Mouse (Mus musculus) midbrain, postnatal 0 days (tissue): Measurements from ENCODE around the gene Nrxn3. TPM values are rescaled to one million over a fixed set of nuclear protein-coding genes. Genes with fewer than 3 reads are reported as not detected.

Experiments used
- ATAC-seq: fragments of 200-750 bp; cut with Nextera tagmentation; 2 replicates; pipeline ENCODE4 v1.8.0; 2017; ENCODE audit warnings: moderate number of reproducible peaks, mild to moderate bottlenecking, moderate TSS enrichment, moderate library complexity; ENCODE audit not compliant: low FRiP score
- DNase-seq: peaks from one replicate; pipeline ENCODE4 v3.0.0-alpha.2; 2015; ENCODE audit warnings: low spot score
- H3K27ac ChIP-seq: fragments of 300-500 bp; sonication (generic); 2 replicates; pipeline ENCODE4 v1.5.1; 2014; ENCODE audit warnings: low read depth, mild to moderate bottlenecking, low read length, mixed read lengths
- H3K27me3 ChIP-seq: fragments of 300-500 bp; sonication (generic); 2 replicates; pipeline ENCODE4 v1.6.1; 2014; ENCODE audit warnings: low read length, control low read depth, mixed read lengths; ENCODE audit not compliant: insufficient read depth
- H3K36me3 ChIP-seq: fragments of 300-500 bp; sonication (generic); 2 replicates; pipeline ENCODE4 v1.6.1; 2014; ENCODE audit warnings: low read length, control low read depth, mixed read lengths; ENCODE audit not compliant: insufficient read depth
- H3K4me1 ChIP-seq: fragments of 300-500 bp; sonication (generic); 2 replicates; pipeline ENCODE4 v1.6.1; 2014; ENCODE audit warnings: mild to moderate bottlenecking, control low read depth, antibody characterized with exemption, low read length, mixed read lengths; ENCODE audit not compliant: insufficient read depth
- H3K4me2 ChIP-seq: fragments of 300-500 bp; sonication (generic); 2 replicates; pipeline ENCODE4 v1.6.1; 2014; ENCODE audit warnings: low read depth, mild to moderate bottlenecking, low read length, mixed read lengths; ENCODE audit not compliant: poor library complexity, severe bottlenecking
- H3K4me3 ChIP-seq: fragments of 300-500 bp; sonication (generic); 2 replicates; pipeline ENCODE4 v1.5.1; 2014; ENCODE audit warnings: low read depth, mild to moderate bottlenecking, low read length, moderate library complexity
- H3K9ac ChIP-seq: fragments of 300-500 bp; sonication (generic); replicated peaks from 2 replicates; pipeline ENCODE4 v1.6.1; 2014; ENCODE audit warnings: mild to moderate bottlenecking, low read length, moderate library complexity, mixed read lengths; ENCODE audit not compliant: poor library complexity, severe bottlenecking
- H3K9me3 ChIP-seq: fragments of 300-500 bp; sonication (generic); 2 replicates; pipeline ENCODE4 v1.6.1; 2016; ENCODE audit warnings: low read length, control low read depth
- CTCF ChIP-seq: IDR thresholded peaks from 2 replicates; pipeline ENCODE4 v1.5.1; 2016; ENCODE audit warnings: antibody characterized with exemption, mild to moderate bottlenecking
- WGBS: fragments of 180-500 bp; shearing (Covaris S2); extraction: QIAGEN DNeasy Blood & Tissue Kit; methylation state at CpG from one replicate; pipeline ENCODE4 v1.1.7; 2014; 5-methylcytosine and 5-hydroxymethylcytosine counted together
- polyA plus RNA-seq: library from polyadenylated mRNA; unstranded; fragments of >200 nt; fragmentation: Nextera tagmentation; extraction: Ambion mirVana; gene quantifications from 2 replicates; pipeline ENCODE4 v1.2.1, GENCODE M21; 2015
- total RNA-seq: library from RNA; depleted of rRNA; stranded (reverse); fragments of >200 nt; gene quantifications from 2 replicates; pipeline ENCODE4 v1.2.3, GENCODE M21; 2014

Nrxn3 gene
- total and polyA plus RNA-seq, 2 experiments from 2014 or later = 80.8 to 88.2 TPM

GRCm38 (mm10) chr12:89568723-89569377 lies 846.2 kb downstream of the Nrxn3 start:
- 95% methylated on average over 6 of the region's 6 CpGs for WGBS
- no peak for TF ChIP-seq CTCF
- no peak for ATAC-seq
- H3K36me3 ChIP-seq = no peaks in the 10 kb centered on the region
- no peaks in the 10 kb centered on the region for H3K4me1 ChIP-seq
- no peak overlapping the region for H3K27ac ChIP-seq
- peak; percentile 26 for DNase-seq
- no peaks in the 10 kb centered on the region for H3K27me3 ChIP-seq
- no peak overlapping the region for H3K9ac ChIP-seq
- H3K9me3 ChIP-seq = no peaks in the 10 kb centered on the region
- no peak overlapping the region for H3K4me2 ChIP-seq
- H3K4me3 ChIP-seq = no peak overlapping the region

GRCm38 (mm10) chr12:89592459-89592858 lies 869.8 kb downstream of the Nrxn3 start:
- H3K27me3 ChIP-seq = no peaks in the 10 kb centered on the region
- 89% methylated on average over 4 of the region's 4 CpGs for WGBS

DNA sequence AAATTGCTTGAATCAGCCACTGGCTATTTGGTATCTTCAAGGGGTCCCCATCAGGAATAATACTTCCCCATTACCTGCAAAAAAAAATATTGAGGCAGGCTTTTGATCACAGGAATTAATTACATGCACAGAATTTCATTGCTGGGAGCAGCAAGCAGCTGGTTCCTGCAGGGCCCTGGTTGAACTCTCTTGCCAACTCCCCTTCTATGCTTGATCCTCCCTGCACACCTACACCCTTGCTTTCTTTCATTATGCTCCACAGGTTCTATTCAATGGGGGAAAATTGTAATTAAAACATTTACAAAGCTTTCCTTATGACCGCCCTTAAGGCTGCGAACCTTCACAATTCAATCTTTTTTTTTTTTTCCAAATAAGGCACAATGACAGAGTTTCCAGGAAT lies 891.0 kb downstream of the Nrxn3 start:
- 59% methylated on average over 2 of the region's 2 CpGs for WGBS
- no peak overlapping the region for H3K9ac ChIP-seq
- H3K27ac ChIP-seq = no peak overlapping the region
- TF ChIP-seq CTCF = no peak
- H3K9me3 ChIP-seq = no peaks in the 10 kb centered on the region
- no peaks in the 10 kb centered on the region for H3K27me3 ChIP-seq
- no peaks in the 10 kb centered on the region for H3K36me3 ChIP-seq
- DNase-seq (no peak), ATAC-seq (no peak)
- H3K4me2 ChIP-seq = no peak overlapping the region
- no peak overlapping the region for H3K4me3 ChIP-seq
- no peaks in the 10 kb centered on the region for H3K4me1 ChIP-seq

More at GRCm38 (mm10) chr12:89592459-89592858, 869.8 kb downstream of the Nrxn3 start:
- H3K4me2 ChIP-seq = no peak overlapping the region
- TF ChIP-seq CTCF = no peak
- H3K36me3 ChIP-seq = no peaks in the 10 kb centered on the region
- no peak overlapping the region for H3K4me3 ChIP-seq
- no peak overlapping the region for H3K9ac ChIP-seq
- H3K4me1 ChIP-seq = no peaks in the 10 kb centered on the region
- no peaks in the 10 kb centered on the region for H3K9me3 ChIP-seq
- no peak overlapping the region for H3K27ac ChIP-seq
- no peak for ATAC-seq
- no peak for DNase-seq

DNA sequence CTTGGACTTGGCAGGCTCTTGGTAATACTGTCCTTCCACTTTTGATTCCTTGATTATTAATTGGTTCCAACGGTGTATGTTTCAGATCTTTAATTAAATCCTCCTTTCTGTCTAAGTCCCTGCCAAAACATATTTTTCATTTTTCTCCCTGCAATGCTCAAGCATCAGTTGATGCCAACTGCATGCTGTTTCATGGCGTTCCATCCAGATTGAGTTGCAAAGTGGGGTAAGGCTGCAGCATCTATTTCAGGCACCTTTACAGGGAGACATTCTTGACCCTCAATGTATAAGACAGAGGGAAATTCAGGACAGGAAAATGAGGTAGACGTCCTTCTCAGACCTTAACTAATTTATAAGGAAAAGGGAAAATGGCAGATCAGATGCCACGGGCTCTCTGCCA lies 903.1 kb downstream of the Nrxn3 start:
- Histone ChIP-seq H3K27me3 (no peaks in the 10 kb centered on the region), H3K27ac (no peak overlapping the region), H3K4me3 (no peak overlapping the region), H3K4me1 (no peaks in the 10 kb centered on the region), H3K9me3 (no peaks in the 10 kb centered on the region), H3K36me3 (no peaks in the 10 kb centered on the region), H3K9ac (no peak overlapping the region), H3K4me2 (no peak overlapping the region)
- no peak for TF ChIP-seq CTCF
- 83% methylated on average over 4 of the region's 4 CpGs for WGBS
- ATAC-seq (no peak), DNase-seq (peak; percentile 36)

GRCm38 (mm10) chr12:89640046-89640445 lies 917.4 kb downstream of the Nrxn3 start:
- H3K4me2 ChIP-seq = no peak overlapping the region
- no peak for TF ChIP-seq CTCF
- H3K36me3 ChIP-seq = no peaks in the 10 kb centered on the region
- no peak for ATAC-seq
- no peak overlapping the region for H3K27ac ChIP-seq
- H3K4me1 ChIP-seq = no peaks in the 10 kb centered on the region
- H3K9me3 ChIP-seq = no peaks in the 10 kb centered on the region
- H3K27me3 ChIP-seq = no peaks in the 10 kb centered on the region
- no peak overlapping the region for H3K4me3 ChIP-seq
- DNase-seq = no peak
- WGBS = 78% methylated on average over 4 of the region's 4 CpGs
- H3K9ac ChIP-seq = no peak overlapping the region

- Histone ChIP-seq H3K9ac (no peak overlapping the region), H3K9me3 (no peaks in the 10 kb centered on the region), H3K36me3 (no peaks in the 10 kb centered on the region), H3K27me3 (no peaks in the 10 kb centered on the region), H3K4me3 (no peak overlapping the region), H3K4me1 (no peaks in the 10 kb centered on the region), H3K4me2 (no peak overlapping the region), H3K27ac (no peak overlapping the region)
- no peak for TF ChIP-seq CTCF
- DNase-seq (no peak), ATAC-seq (no peak)
- WGBS = 8% methylated on average over 1 of the region's 1 CpGs
Measured at GRCm38 (mm10) chr12:89641460-89641859, 918.8 kb downstream of the Nrxn3 start.
